Mouse (Mus musculus) small intestine, adult 2 months (tissue): ENCODE results near the gene Ccdc65. TPM values are rescaled to one million over a fixed set of nuclear protein-coding genes. Genes with fewer than 3 reads are reported as not detected.
A peak's percentile ranks its signal among the peaks of the same experiment; 100 is the strongest.

Experiments used
- H3K27ac ChIP-seq: fragments of 200-500 bp; 2 replicates; pipeline ENCODE4 v1.5.1; 2012; ENCODE audit warnings: low read depth, low read length, control low read depth, inconsistent platforms; ENCODE audit not compliant: insufficient read depth
- H3K27me3 ChIP-seq: fragments of 200-500 bp; 2 replicates; pipeline ENCODE4 v1.6.1; 2012; ENCODE audit warnings: mild to moderate bottlenecking, moderate library complexity, low read length, inconsistent platforms; ENCODE audit not compliant: control insufficient read depth, insufficient read depth
- H3K36me3 ChIP-seq: fragments of 200-500 bp; 2 replicates; pipeline ENCODE4 v1.6.1; 2012; ENCODE audit warnings: mild to moderate bottlenecking, low read length, control low read depth, inconsistent platforms; ENCODE audit not compliant: control insufficient read depth, insufficient read depth
- H3K4me1 ChIP-seq: fragments of 200-500 bp; 2 replicates; pipeline ENCODE4 v1.6.1; 2012; ENCODE audit warnings: low read length, inconsistent platforms, mixed read lengths; ENCODE audit not compliant: control insufficient read depth, insufficient read depth, insufficient read length
- H3K4me3 ChIP-seq: fragments of 200-500 bp; 2 replicates; pipeline ENCODE4 v1.5.1; 2012; ENCODE audit warnings: low read depth, mild to moderate bottlenecking, control low read depth, inconsistent platforms, low read length, moderate library complexity
- CTCF ChIP-seq: fragments of 200-500 bp; IDR thresholded peaks from 2 replicates; pipeline ENCODE4 v1.5.1; 2012; ENCODE audit warnings: low read depth, mild to moderate bottlenecking, control low read depth, inconsistent platforms, low read length, moderate library complexity, mixed read lengths; ENCODE audit not compliant: insufficient replicate concordance, insufficient read length; ENCODE audit errors: extremely low read depth
- POLR2A ChIP-seq: fragments of 200-500 bp; IDR thresholded peaks from 2 replicates; pipeline ENCODE4 v1.6.1; 2012; ENCODE audit warnings: low read depth, mild to moderate bottlenecking, control low read depth, inconsistent platforms, low read length, moderate library complexity
- WGBS: fragments of 180-500 bp; shearing (Covaris S2); methylation state at CpG from one replicate; pipeline ENCODE4 v1.1.7; 2018; 5-methylcytosine and 5-hydroxymethylcytosine counted together
- polyA plus RNA-seq: library from polyadenylated mRNA; depleted of rRNA; stranded (reverse); fragments of >200 nt; gene quantifications from 2 replicates; pipeline ENCODE4 v1.2.3, GENCODE M21; 2012; rRNA removed

Ccdc65 gene
- 0.09 TPM in 1 of 2 replicates, not detected in the other for polyA plus RNA-seq

DNA sequence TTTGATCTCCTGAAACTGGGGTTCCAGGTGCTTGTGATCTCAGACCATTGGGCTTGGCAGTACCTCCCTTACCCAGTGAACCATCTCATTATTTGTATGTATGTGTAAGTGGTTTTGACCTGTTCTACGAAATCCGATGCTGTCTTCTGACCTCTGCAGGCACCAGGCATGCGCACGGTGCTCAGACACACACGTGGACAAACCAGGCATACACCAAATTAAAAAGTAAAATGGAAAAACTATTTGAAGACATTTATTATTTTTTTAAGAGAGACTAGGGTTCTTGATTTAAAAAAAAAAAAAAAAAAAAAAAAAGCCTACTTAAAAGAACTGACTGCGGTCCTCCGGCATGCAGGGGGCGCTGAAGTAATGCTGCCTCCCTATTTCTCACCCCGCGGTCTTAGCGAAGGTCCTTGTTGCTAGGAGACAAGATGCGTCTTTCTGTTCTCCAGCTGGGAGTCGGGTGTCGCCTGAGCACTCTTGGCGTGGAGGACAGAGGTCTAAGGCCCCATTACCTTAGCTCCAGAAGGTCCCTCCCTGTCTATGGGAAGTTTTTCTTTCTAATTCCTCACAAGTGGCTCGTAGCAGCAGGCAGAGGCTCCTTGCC is at the start of gene Ccdc65:
TSS of gene Ccdc65 (plus strand) at position 442 of the 607 bp plus-strand sequence.
- Histone ChIP-seq H3K27ac (no peak within 1 kb of the TSS), H3K36me3 (no peaks in the 10 kb centered on the region), H3K4me1 (no peaks in the 10 kb centered on the region), H3K27me3 (peaks cover 5% of the 10 kb centered on the region; the same call in 1 of the 2 replicates), H3K4me3 (peak within 1 kb of the TSS; percentile 44)
- peak; percentile 82 for TF ChIP-seq CTCF
- no peak for TF ChIP-seq POLR2A
- 16% methylated on average over 16 of the region's 16 CpGs for WGBS

- peak overlapping the region; percentile 94 for H3K4me3 ChIP-seq
- TF ChIP-seq POLR2A (no peak), CTCF (no peak)
- no peaks in the 10 kb centered on the region for H3K27me3 ChIP-seq
- no peaks in the 10 kb centered on the region for H3K4me1 ChIP-seq
- H3K27ac ChIP-seq = peak overlapping the region; percentile 99
- WGBS = under 1% methylated on average over 14 of the region's 14 CpGs
- peaks cover 16% of the 10 kb centered on the region for H3K36me3 ChIP-seq
Measured at GRCm38 (mm10) chr15:98662198-98662566, 45.8 kb upstream of the Ccdc65 start.

DNA sequence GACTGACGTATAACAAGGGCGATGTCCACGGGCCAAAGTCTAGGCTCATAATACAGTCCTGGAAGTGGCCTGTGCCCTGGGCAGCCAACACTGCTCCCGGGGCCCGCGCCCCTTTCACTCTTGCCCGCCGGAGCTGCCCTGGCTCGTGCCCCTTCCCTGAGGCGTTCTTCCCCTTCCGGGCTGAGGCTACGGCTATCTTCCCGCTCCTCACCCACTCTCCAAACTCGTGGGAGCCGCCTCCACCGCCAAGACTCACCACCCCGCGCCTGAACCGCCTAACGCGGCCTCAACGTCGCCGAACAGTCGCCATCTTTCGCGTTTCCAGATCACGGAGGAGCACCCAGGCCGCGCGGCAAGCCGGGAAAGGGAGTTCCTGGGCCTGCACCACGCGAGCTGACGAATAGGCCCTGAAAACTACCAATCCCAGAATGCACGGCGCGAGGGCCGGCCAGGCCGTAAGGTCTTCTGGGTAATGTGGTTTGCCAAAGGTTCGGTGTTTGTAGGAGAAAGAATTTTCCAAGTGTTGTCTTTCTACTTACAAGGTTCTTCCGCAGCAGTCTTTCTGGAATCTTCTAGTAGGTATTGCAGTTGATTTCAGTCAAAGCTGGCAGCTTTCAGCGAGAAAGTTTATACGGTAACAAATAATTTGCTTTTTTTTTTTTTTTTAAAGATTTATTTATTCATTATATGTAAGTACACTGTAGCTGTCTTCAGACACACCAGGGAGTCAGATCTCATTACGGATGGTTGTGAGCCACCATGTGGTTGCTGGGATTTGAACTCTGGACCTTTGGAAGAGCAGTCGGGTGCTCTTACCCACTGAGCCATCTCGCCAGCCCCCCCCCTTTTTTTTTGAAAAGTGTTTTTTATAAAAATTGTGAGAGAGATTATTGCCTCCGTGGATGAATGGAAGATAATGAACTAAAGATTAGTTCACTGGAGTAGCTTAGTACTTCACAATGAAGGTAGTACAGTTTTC is 45.2 kb upstream of the Ccdc65 start, which contains the start of gene Ddx23:
TSS of gene Ddx23 (minus strand) at position 328 of the 979 bp plus-strand sequence.
- 2% methylated on average over 48 of the region's 48 CpGs for WGBS
- H3K4me1 ChIP-seq = no peaks in the 10 kb centered on the region
- peak within 1 kb of the TSS; percentile 99 for H3K27ac ChIP-seq

GRCm38 (mm10) chr15:98664042-98664907 is 43.7 kb upstream of the Ccdc65 start:
- TF ChIP-seq POLR2A = no peak
- no peak; the same call in 1 of the 2 replicates for TF ChIP-seq CTCF
- 58% methylated on average over 11 of the region's 11 CpGs for WGBS
- H3K36me3 ChIP-seq = no peaks in the 10 kb centered on the region
- H3K4me1 ChIP-seq = no peaks in the 10 kb centered on the region
- H3K27me3 ChIP-seq = no peaks in the 10 kb centered on the region
- H3K27ac ChIP-seq = no peak overlapping the region
- no peak overlapping the region for H3K4me3 ChIP-seq

More for the DNA sequence above, 45.2 kb upstream of the Ccdc65 start, which contains the start of gene Ddx23:
- no peak for TF ChIP-seq CTCF
- TF ChIP-seq POLR2A = peak; percentile 79
- Histone ChIP-seq H3K27me3 (no peaks in the 10 kb centered on the region), H3K4me3 (peak within 1 kb of the TSS; percentile 94), H3K36me3 (peaks cover 9% of the 10 kb centered on the region)

DNA sequence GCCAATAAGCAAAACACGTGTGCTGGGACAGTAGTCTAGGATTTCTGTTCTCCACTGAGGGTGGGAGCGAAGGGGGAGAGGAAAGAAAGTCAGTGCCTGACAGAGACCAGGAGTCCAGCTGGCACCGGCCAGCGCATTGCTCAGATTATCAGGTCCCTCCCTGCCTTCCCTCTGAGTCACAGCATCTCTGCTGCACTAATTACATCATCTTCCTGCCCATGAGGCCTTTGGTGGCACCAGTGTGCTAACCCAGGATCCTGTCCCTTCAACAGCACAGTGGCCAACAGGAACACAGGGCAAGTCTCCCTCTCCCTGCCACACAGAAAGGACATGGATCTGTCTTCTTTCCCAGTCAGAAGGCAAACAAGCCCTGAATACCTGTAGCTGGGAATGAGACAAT is 35.4 kb upstream of the Ccdc65 start:
- Histone ChIP-seq H3K4me1 (peaks cover 8% of the 10 kb centered on the region), H3K27ac (no peak overlapping the region), H3K4me3 (no peak overlapping the region), H3K27me3 (peaks cover 29% of the 10 kb centered on the region), H3K36me3 (no peaks in the 10 kb centered on the region)
- TF ChIP-seq CTCF (no peak), POLR2A (no peak)
- WGBS = 47% methylated on average over 4 of the region's 4 CpGs

GRCm38 (mm10) chr15:98673732-98674131 is 34.3 kb upstream of the Ccdc65 start:
- no peaks in the 10 kb centered on the region for H3K36me3 ChIP-seq
- TF ChIP-seq CTCF = no peak
- no peak for TF ChIP-seq POLR2A
- H3K4me1 ChIP-seq = peaks cover 8% of the 10 kb centered on the region
- 85% methylated on average over 7 of the region's 7 CpGs for WGBS
- peaks cover 29% of the 10 kb centered on the region for H3K27me3 ChIP-seq
- H3K27ac ChIP-seq = no peak overlapping the region
- no peak overlapping the region for H3K4me3 ChIP-seq
